Mouse (Mus musculus) lung, adult 2 months (tissue): ENCODE results near the gene Pnp.

ENCODE experiments used
- CTCF ChIP-seq: fragments of 200-500 bp; IDR thresholded peaks from 2 replicates; pipeline ENCODE4 v1.5.1; 2011; ENCODE audit warnings: mild to moderate bottlenecking, low read length, control low read depth; ENCODE audit not compliant: insufficient read depth
- POLR2A ChIP-seq: fragments of 200-500 bp; IDR thresholded peaks from 2 replicates; pipeline ENCODE4 v1.6.1; 2011; ENCODE audit warnings: low read depth, mild to moderate bottlenecking, control low read depth, low read length, borderline replicate concordance; ENCODE audit errors: extremely low read depth

DNA sequence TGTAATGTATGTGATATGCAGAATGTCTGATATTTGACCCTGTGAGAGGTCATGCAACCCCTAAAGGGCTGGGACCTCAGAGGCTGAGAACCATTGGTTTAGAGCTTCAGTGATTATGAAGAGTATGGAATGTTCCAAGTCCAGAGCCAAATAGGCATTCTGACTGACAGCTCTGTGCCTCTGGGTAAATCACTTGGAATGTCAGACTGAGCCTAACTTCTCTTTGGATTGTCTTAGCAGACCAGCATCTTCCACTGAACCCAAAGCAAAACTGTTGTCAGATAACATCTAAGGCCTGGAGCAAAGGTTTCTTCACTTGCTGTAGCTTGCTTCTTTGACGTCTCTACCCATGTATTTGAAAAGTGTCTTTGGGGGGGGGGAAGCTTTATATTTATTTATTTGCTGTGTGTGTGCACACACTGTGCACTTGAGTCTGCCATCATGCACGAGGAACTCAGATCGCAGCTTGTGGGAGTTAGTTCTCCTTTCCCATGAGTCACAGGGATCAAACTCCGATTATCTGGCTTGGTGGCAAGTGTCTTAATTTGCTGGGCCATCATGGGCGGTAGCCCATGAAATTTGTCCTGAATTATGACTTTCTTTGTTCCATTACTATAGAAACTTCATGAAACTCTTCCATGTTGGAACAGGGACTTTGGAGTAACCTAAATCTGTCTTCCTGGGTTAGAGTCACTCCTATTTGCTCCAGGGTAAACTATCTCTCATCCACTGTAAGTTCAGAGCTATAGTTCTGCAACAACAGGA lies 37.5 kb downstream of the Pnp start:
- TF ChIP-seq CTCF: no peak
- no peak for TF ChIP-seq POLR2A
